Mouse (Mus musculus) neural tube, embryonic 10.5 days (tissue): Measurements from ENCODE around the gene Syngr2.

ENCODE experiments used
- DNase-seq: peaks from one replicate; pipeline ENCODE4 v3.0.0-alpha.2; 2017; ENCODE audit warnings: low spot score; ENCODE audit errors: extremely low spot score

Syngr2 gene

GRCm38 (mm10) chr11:117809407-117810311, at the start of gene Syngr2, which contains the start of gene Gm20708:
TSS of gene Syngr2 (plus strand) at chr11:117809668.
TSS of gene Gm20708 (plus strand) at chr11:117809668.
- peak; percentile 81 for DNase-seq

- no peak for DNase-seq
These were observed 48.9 kb upstream of the Syngr2 start for GRCm38 (mm10) chr11:117760374-117761119.

- no peak for DNase-seq
These were observed 47.7 kb upstream of the Syngr2 start for GRCm38 (mm10) chr11:117761801-117762200.

GRCm38 (mm10) chr11:117762246-117762645, 47.2 kb upstream of the Syngr2 start:
- no peak for DNase-seq

DNA sequence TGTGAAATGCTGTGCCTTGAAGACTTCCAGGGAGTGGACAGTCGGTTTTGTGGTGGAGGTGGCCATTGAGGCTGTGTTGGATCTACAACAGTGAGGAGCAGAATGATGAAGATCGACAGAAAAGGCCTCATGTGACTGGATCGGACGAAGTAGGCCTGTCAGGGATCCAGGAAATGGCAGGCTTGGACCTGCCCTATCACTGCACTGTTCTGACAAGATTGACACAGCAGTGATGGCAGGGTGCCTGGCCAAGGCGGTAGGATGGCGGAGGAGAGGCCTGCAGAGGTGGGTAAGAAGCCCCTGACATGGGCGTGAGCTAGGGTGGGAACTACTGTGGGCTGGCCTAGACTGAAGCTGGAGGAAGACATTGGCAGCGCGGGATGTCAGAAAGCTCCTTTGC, 45.1 kb upstream of the Syngr2 start:
- DNase-seq = no peak

- DNase-seq = no peak
These were observed 44.1 kb upstream of the Syngr2 start for GRCm38 (mm10) chr11:117765361-117765760.

DNA sequence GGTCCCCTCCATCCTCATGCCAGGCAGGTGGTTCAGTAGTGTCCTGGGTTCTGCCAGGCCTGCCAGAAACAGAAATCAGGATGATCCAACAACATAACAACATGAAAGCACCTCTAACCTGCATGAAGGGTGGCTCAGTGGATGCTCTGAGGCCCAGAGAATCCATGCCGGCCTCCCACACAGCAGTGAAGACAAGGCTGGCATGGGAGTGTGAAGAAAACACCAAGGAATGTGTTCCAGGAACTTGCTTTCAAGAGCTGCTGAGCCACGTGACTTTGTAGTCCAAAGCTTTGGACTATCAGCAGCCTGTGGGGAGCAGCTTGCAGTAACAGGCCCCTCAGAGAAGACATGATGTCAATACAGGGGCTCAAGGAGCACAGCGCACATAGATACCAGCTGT, 43.2 kb upstream of the Syngr2 start:
- DNase-seq = no peak

- no peak for DNase-seq
These were observed 40.5 kb upstream of the Syngr2 start for GRCm38 (mm10) chr11:117768725-117769682.

- no peak for DNase-seq
These were observed 39.8 kb upstream of the Syngr2 start for GRCm38 (mm10) chr11:117769683-117770047.

GRCm38 (mm10) chr11:117770407-117770806, 39.1 kb upstream of the Syngr2 start:
- no peak for DNase-seq

DNA sequence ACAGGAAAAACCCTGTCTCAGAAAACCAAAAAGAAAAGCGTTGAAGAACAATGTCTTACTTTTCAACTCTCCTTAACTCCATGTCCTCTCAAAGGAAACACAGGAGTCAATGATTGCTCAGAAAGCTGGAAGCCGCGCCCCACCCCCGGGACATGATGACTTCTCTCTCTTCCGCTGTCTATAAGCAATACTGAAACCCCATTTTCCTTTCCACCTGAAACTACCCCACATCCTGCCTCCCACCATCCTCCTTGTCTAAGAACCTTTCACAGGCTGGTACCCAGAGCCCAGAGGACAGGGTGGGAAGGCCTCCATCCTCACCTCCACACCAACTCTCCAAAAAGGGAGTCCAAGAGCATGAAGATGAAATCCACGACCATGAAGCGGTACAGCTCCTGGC, 37.1 kb upstream of the Syngr2 start:
- DNase-seq = no peak

DNA sequence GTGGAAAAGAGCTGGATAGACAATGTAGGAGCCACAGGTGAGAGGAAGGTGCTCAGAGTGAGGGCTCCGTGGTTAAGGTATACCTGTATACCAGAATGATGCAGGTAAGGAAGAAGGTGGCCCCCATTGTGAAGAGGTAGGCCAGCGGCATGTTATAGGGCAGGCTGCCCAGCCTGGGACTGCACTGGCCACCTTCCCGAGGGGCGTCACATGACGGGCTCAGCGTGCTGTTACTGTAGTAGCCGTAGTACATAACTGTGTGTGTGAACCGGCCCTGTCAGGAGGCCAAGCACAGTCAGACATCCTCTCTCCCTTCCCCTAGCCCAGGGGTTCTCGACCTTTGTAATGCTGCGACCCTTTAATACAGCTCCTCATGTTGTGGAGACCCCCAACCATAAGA, 34.5 kb upstream of the Syngr2 start:
- DNase-seq = no peak

DNA sequence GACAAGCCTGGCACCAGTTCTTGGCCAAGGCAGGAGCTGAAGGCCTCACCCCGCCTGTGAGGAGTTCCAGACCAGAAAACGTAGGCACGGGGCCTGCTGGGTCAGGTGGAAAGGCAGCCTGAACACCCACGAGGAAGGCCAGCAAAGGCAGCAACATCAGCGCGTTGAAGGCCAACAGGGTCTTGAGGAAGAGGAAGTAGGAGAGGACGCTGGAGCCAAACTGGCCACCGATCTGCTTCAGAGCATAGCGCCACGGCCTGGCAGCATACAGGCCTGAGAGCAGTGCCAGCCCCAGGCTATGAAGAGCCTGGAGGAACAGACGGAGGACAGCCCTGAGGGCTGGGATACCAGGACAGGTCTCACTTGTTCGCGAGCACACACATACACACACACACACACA, 33.9 kb upstream of the Syngr2 start:
- no peak for DNase-seq

DNA sequence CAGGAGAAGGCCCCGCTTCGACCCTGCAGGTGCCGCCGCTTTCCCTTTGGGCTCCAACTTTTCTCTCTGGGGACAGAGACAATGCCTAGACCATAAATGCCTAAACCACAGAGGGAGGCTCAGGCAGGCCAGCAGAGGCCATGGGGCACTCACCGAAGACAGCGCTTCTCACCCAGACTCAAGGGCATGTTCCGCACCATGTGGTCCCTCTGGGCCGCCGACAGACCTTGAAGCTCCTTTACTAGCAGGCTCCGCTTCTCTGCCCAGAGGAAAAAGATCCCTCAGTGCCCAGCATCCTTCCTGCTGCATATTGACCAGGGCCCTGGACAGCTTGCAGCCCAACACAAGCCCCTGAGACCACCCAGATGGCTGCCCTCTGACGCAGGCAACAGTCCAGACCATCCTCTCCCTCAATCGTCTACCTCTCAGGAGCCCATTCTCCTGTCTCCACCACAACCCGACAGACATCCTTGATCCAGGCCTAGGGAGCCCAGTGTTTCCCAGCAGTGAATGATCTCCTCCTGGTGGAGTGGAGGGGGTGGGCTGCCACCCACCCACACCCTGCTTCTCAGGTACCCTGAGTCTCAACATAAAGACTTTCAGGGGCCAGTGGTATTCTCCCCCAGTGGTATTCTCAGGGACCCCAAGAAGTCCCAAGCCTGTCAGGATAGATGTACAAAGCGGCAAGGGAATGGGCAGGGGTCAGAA, 33.2 kb upstream of the Syngr2 start:
- no peak for DNase-seq

GRCm38 (mm10) chr11:117777111-117777510, 32.4 kb upstream of the Syngr2 start:
- no peak for DNase-seq

DNA sequence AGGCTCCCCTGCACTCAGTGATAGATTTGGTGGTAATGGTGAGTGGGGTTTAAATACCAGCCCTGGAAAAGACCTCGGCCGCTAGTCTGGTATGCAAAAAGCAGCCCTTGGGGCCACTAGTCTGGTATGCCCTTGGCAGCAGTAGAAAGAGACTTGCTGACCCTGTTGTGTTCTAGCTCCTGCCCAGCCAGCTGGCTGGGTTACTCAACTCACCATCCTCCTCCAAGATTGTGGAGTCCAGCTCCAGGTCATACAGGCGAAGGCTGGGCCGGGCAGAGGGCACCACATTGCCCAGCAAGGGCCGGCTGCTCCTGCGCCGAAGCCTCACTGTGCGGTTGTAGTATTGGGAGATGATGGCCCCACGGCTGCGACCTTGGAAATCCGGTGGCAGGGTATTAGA, 31.4 kb upstream of the Syngr2 start:
- DNase-seq = no peak

DNA sequence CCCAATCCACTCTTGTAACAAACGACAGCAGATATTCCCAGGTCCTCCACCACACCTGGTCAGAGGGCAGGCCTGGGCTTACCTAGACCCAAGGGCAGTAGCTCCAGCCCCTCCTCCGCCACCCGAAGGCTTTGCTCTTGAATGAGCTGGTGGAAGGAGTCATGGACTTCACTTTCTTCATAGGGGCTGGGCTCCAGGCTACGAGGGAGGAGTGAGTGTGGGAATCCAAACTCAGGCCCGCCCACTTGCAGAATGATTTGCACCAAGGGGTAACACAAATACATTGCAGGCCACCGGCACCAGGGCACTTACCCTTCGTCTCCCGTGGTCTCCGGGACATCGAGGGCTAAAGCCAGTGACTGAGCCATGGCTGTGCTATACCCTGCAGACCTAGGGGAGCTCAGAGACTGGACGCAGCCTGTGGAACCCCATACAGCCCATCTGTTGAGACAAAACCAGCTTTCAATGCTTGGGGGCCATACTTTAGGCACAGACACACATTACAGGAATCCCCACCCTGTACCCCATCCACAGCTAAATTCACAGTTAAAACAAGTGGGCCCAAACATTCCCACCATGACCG, 30.5 kb upstream of the Syngr2 start:
- DNase-seq = peak; percentile 43

DNA sequence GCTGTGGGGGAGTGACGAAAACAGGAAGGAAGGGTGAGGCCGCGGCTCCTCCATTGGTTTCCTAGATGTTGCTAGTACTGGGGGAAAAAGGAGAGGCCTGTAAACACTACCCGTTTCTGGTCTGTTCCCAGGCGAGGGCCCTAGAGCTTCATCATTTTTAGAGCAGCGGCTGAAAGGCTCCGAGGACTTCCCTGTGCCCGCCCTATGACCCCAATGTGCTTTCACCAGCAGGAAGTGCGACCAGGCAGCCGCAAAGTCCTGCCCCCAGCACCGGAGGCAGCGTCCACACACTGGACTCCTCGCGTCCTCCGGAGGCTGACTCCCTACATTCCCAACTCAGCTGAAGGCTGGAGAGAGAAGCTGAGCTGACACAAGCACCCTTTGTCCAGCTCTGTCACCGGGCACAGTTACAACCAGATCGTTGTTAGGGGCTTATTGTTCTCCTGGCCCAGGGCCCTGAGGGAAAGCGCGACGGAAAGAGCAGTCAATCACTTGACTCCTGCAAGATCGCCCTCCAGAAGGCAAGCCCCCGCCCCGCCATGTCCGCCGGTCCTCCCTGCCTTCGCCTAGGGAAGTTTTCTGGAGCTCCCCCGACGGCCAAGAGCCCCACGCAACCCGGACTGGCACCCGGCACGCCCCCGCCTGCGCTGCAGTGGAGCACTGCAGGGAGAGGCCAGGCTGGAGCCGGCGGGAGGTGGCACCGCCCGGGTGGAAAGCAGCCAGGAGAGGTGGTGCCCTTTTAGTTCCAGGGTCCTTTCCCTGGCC, 29.9 kb upstream of the Syngr2 start:
- peak; percentile 80 for DNase-seq

- DNase-seq = no peak
These were observed 29.3 kb upstream of the Syngr2 start for GRCm38 (mm10) chr11:117780199-117780515.
